Mouse (Mus musculus): ENCODE results near the gene C1galt1. TPM values are rescaled to one million over a fixed set of nuclear protein-coding genes. Genes with fewer than 3 reads are reported as not detected.

C1galt1 gene
- polyA plus RNA-seq (2016; fragmentation: Nextera tagmentation; extraction: Ambion mirVana): 3.3 and 3.7 TPM in 2 replicates

DNA sequence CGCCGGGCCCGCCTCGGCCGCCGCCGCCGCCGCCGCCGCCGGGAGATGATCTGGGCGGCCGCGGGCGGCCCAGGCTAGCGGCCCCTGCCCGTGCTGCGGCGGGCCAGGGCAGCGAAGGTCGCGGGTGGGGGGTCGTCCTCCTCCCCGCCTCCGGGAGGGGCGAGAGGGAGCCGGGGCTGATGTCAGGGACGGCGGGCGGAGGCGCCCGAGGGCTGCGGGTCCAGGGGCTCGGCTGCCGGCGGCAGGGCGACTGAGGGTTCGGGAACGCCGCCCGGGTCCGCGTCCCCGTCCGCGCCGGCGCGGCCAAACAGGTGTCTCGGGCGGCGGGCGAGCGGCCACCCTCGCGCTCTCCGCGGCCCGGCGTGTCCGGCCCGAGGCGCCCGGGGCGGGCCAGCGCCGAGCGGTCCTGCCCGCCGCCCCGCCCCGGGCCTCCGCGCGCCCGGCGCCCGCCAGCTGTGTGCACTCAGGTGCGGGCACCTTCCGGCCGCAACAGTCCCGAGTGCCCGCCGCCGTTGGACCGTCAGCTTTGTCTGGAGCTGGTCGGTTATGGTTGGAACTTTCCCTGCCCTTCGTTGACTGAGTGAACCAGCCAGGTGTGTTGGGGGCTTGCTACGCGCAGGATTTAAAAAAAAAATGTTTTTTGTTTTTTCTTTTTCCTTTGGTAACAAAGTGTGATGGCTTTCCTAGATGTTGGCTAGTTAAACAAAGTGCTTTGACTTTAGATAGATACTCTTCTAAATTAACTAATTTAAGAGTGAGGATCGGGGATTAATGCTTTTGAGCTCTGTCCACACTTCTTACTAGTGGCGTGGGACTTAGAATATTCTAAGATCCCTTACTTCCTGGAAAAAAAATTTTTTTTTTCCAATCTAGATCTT is at the start of gene C1galt1:
TSS of gene C1galt1 (plus strand) at position 41 of the 878 bp plus-strand sequence.
- peak within 1 kb of the TSS; percentile 87 for H3K9ac ChIP-seq
- no peaks in the 10 kb centered on the region for H3K9me3 ChIP-seq
- WGBS: under 1% methylated on average over 61 of the region's 93 CpGs
- peak; percentile 66 for ATAC-seq (ENCODE audit: insufficient number of reproducible peaks, insufficient read depth, low FRiP score, low TSS enrichment)
- H3K36me3 ChIP-seq: no peaks in the 10 kb centered on the region
- peaks cover 12% of the 10 kb centered on the region for H3K4me1 ChIP-seq
- no peaks in the 10 kb centered on the region for H3K27me3 ChIP-seq
- peak within 1 kb of the TSS; percentile 89 for H3K27ac ChIP-seq
- H3K4me2 ChIP-seq (replicated peaks): peak within 1 kb of the TSS; percentile 55
- peak within 1 kb of the TSS; percentile 71 for H3K4me3 ChIP-seq

DNA sequence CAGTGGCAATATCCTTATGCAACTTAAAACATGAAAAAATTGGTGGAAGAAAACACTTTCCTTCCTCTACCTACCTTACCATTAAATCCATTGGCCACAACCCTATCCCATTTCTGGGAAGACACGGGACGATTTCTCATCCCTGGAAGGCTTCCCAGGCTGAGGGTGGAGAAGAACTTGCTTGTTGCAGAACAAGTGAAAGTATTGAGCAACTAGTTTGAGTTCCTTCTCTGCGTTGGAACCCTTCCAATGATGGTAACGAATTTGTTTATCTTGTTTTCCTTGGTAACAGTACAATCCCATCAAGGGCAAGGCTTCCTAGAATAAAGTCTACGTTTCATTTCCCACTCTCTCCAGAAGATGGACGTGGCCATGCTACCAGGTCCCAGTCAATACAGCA is 44.7 kb upstream of the C1galt1 start:
- 79% methylated on average over 6 of the region's 6 CpGs for WGBS
- no peak overlapping the region for H3K9ac ChIP-seq

DNA sequence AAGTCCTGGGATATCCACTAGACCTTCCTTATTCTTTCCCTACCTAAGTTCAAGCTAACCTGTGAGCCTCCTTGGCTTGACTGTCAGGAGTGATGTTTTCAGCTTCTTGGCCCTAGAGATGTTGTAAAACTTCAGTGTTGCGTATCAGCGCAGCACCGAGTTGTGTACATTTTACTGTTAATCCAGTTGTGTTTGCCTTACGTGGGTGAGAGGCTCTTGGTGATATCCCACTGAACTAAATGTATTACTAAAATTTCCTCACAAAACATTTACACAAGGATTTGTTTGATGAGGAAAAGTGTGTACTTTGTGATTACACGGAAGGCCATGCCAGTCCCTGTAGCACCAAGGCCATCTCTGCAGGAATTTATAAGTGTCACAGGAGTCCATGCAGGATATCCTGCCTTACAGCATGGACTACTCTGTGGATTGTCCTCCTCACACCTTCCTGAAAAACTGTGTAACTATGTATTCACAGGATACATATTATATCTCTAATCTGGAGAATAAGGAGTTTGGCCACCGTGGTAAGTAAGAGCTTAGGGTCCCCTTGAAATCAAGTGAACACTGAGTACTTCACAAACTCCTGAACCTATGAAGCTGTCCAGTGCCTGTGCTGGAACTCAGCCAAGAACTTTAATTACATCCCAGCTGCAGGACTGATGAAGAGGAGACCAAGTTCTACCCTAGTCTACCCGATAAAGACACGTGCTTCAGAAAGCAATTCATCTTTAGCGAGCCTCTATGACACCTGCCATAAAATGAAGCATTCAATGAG is 40.7 kb upstream of the C1galt1 start:
- Histone ChIP-seq H3K4me2 (replicated peaks) (no peak overlapping the region), H3K4me1 (no peaks in the 10 kb centered on the region), H3K4me3 (no peak overlapping the region), H3K36me3 (no peaks in the 10 kb centered on the region), H3K9me3 (no peaks in the 10 kb centered on the region), H3K27me3 (no peaks in the 10 kb centered on the region), H3K9ac (no peak overlapping the region), H3K27ac (no peak overlapping the region)
- WGBS: 90% methylated on average over 9 of the region's 9 CpGs
- ATAC-seq (ENCODE audit: insufficient number of reproducible peaks, insufficient read depth, low FRiP score, low TSS enrichment): no peak

More for the DNA sequence above, 44.7 kb upstream of the C1galt1 start:
- no peaks in the 10 kb centered on the region for H3K9me3 ChIP-seq
- H3K4me1 ChIP-seq: no peaks in the 10 kb centered on the region
- no peak overlapping the region for H3K4me3 ChIP-seq
- no peak overlapping the region for H3K27ac ChIP-seq
- no peak overlapping the region for H3K4me2 ChIP-seq (replicated peaks)
- no peaks in the 10 kb centered on the region for H3K27me3 ChIP-seq
- no peak for ATAC-seq (ENCODE audit: insufficient number of reproducible peaks, insufficient read depth, low FRiP score, low TSS enrichment)
- no peaks in the 10 kb centered on the region for H3K36me3 ChIP-seq

DNA sequence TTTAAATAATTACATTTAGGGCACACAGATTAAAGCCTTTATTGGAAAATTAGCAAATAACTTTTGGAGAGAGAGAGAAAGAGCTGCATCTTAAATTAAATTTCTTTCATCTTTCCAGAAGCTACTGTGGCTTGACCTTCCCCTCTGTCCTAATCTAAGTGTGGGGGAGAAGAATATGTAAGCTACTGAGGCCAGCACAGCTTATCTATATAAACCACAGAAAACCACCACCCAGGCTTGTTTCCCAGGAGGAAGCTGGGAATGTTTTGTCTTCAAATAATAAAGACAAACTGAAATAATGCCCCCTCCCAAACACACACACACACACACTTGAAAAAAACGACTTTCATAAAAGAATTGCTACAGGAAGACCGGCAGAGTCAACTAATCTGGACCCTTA is 30.5 kb upstream of the C1galt1 start:
- H3K27me3 ChIP-seq: no peaks in the 10 kb centered on the region
- H3K4me3 ChIP-seq: no peak overlapping the region
- no peak overlapping the region for H3K27ac ChIP-seq
- 51% methylated on average over 2 of the region's 2 CpGs for WGBS
- no peak overlapping the region for H3K9ac ChIP-seq
- H3K36me3 ChIP-seq: no peaks in the 10 kb centered on the region
- no peak overlapping the region for H3K4me2 ChIP-seq (replicated peaks)
- H3K9me3 ChIP-seq: no peaks in the 10 kb centered on the region
- H3K4me1 ChIP-seq: no peaks in the 10 kb centered on the region
- ATAC-seq (ENCODE audit: insufficient number of reproducible peaks, insufficient read depth, low FRiP score, low TSS enrichment): no peak

DNA sequence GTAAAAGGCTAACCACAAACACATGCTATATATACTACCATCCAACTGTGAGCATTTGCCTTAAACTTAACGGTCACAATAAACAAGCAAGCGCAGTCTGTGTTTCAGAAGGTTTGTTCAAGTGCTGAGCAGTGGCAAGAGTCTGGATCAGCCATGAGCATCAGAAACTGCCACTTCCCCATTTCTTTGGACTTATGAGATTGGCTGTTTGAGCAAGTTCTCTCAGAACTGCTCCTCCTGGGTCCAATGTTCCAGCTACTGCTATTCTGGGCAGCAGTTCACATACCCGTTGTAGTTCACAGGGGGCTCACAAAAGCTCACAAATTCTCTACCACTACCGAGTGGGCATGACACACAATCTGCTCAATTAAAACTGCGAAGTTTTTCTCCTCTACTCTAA is 28.4 kb upstream of the C1galt1 start:
- Histone ChIP-seq H3K27ac (no peak overlapping the region), H3K4me2 (replicated peaks) (no peak overlapping the region), H3K9ac (no peak overlapping the region), H3K4me3 (no peak overlapping the region), H3K9me3 (no peaks in the 10 kb centered on the region), H3K4me1 (no peaks in the 10 kb centered on the region), H3K27me3 (no peaks in the 10 kb centered on the region), H3K36me3 (no peaks in the 10 kb centered on the region)
- no peak for ATAC-seq (ENCODE audit: insufficient number of reproducible peaks, insufficient read depth, low FRiP score, low TSS enrichment)
- WGBS: 79% methylated on average over 5 of the region's 5 CpGs

DNA sequence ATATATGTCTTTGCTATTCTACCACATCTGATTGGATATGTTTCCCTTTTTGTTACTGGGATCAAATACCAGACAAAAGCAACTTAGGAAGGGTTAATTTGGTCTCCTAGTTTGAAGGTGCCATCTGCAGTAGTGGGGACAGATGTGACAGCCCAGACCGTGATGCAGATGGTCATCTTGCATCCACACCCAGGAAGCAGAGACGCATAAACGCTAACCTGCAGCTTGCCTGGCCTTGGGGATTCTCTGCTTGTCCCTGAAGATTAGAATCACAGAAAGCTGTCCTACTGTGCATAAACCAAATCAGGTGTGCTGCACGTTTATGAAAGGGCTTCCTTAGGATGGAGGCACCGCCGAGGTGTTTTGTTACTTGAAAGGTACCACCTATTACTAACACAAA is 22.0 kb upstream of the C1galt1 start:
- Histone ChIP-seq H3K4me3 (no peak overlapping the region), H3K9ac (no peak overlapping the region), H3K4me2 (replicated peaks) (no peak overlapping the region), H3K27ac (no peak overlapping the region), H3K4me1 (no peaks in the 10 kb centered on the region), H3K9me3 (no peaks in the 10 kb centered on the region), H3K36me3 (no peaks in the 10 kb centered on the region), H3K27me3 (no peaks in the 10 kb centered on the region)
- no peak for ATAC-seq (ENCODE audit: insufficient number of reproducible peaks, insufficient read depth, low FRiP score, low TSS enrichment)
- 65% methylated on average over 6 of the region's 6 CpGs for WGBS

DNA sequence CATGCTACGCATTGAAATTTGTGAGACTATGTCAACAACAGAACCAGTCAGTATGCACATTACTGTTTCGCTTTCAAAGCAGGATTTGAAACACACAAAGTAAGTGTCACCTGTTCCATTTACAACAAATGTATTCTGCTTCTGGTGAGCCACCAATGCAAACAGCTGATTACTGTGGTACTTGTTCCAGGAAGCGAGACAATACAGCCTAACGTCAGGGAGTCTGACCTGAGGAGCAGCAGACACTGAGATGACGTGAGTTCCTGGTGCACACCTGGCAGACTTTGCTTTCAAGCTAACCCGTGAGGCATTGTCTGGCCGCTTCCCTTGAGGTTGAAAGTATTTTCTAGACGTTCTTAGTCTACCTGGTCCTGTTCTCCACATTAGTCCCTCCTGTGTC is 13.8 kb upstream of the C1galt1 start:
- H3K27me3 ChIP-seq: no peaks in the 10 kb centered on the region
- 74% methylated on average over 8 of the region's 8 CpGs for WGBS
- no peak overlapping the region for H3K27ac ChIP-seq
- no peaks in the 10 kb centered on the region for H3K9me3 ChIP-seq
- no peak overlapping the region for H3K9ac ChIP-seq
- H3K36me3 ChIP-seq: no peaks in the 10 kb centered on the region
- no peak for ATAC-seq (ENCODE audit: insufficient number of reproducible peaks, insufficient read depth, low FRiP score, low TSS enrichment)
- no peak overlapping the region for H3K4me2 ChIP-seq (replicated peaks)
- H3K4me1 ChIP-seq: no peaks in the 10 kb centered on the region
- H3K4me3 ChIP-seq: no peak overlapping the region

DNA sequence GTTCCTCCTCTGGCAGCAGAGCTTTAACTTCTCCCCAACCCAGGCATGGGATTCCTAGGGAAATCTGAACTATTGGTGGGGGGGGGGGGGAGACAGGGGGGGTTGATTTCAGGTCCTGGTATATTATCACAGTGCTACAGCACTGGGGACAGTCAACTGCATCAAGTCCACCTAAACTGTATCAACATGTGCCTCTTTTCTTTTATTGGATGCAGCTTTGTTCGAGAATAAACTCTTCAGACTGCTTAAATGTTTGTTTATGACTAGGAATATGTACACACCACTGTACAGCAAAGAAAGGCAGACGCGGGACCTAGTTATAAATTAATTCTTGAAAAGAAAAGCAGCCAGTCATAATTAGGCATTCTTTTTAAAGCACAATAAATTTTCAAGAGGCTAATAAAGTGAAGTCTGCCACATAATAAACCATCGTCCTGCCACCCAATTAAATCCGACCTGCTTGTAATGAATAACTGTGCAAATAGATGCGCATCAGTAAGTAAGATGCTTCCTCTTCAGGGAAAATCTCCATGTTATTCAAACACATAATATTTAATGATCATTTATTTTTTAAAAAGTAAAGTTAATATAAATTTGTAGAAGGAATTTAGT is 12.0 kb upstream of the C1galt1 start:
- no peaks in the 10 kb centered on the region for H3K27me3 ChIP-seq
- 79% methylated on average over 6 of the region's 6 CpGs for WGBS
- no peaks in the 10 kb centered on the region for H3K4me1 ChIP-seq
- H3K27ac ChIP-seq: no peak overlapping the region
- no peak overlapping the region for H3K4me3 ChIP-seq
- no peak for ATAC-seq (ENCODE audit: insufficient number of reproducible peaks, insufficient read depth, low FRiP score, low TSS enrichment)
- no peaks in the 10 kb centered on the region for H3K36me3 ChIP-seq
- H3K4me2 ChIP-seq (replicated peaks): no peak overlapping the region
- H3K9me3 ChIP-seq: no peaks in the 10 kb centered on the region
- H3K9ac ChIP-seq: no peak overlapping the region

DNA sequence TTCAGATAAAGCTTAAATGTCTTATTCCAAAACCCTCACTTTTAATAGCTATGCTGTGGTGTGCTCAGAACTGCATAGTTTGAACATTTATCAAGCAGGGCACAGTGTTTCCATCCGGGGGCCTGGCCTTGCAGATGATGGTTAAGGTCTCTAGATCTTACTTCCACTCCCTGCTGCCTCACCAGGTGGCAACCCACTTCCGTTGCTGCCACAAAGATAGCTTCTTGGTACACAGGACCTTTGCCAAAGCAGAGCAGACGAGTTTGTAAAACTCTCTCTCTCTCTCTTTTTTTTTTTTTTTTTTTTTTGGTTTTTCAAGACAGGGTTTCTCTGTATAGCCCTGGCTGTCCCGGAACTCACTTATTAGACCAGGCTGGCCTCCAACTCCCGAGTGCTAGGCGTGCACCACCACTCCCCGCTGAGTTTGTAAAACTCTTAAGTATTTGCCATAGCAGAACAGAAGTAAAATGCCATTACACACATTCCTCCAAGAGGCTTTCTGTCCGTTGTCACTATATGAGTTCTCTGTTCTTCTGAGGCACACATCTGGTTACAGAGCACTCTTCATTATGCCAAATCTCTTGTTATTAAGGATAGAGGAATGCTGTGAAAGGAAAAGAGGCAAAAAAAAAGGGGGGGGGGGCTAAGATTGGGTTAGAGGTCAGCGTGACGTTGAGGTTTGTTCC is 773 bp upstream of the C1galt1 start:
- Histone ChIP-seq H3K27me3 (no peaks in the 10 kb centered on the region), H3K4me1 (peaks cover 12% of the 10 kb centered on the region), H3K27ac (0 out of 2 replicates have a peak overlapping the region, but pooled peaks have one; percentile 23), H3K36me3 (no peaks in the 10 kb centered on the region), H3K4me3 (peak overlapping the region; percentile 71), H3K4me2 (replicated peaks) (peak overlapping the region; percentile 55), H3K9me3 (no peaks in the 10 kb centered on the region), H3K9ac (no peak overlapping the region)
- ATAC-seq (ENCODE audit: insufficient number of reproducible peaks, insufficient read depth, low FRiP score, low TSS enrichment): no peak
- WGBS: 68% methylated on average over 10 of the region's 10 CpGs

DNA sequence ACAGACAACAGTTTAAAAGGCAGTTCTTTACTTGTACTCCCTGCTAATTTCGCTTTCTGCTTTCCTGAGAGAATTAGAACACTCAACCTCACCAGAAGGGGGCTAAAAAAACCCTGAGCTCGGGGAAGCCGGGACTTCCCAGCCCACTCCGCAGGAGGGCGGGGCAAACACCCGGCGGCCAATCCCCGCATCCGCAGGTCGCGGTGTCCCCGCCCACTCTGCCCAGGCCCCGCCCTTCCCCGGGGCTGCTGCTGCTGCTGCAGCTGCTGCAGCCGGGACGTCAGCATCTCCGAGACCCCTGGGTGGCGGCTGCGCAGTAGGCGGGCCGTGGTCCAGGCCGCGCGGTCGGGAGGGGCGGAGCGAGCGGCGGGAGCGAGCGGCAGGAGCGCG is 235 bp upstream of the C1galt1 start:
- peak overlapping the region; percentile 87 for H3K9ac ChIP-seq
- peak overlapping the region; percentile 89 for H3K27ac ChIP-seq
- H3K4me2 ChIP-seq (replicated peaks): peak overlapping the region; percentile 55
- peak; percentile 97 for ATAC-seq (ENCODE audit: insufficient number of reproducible peaks, insufficient read depth, low FRiP score, low TSS enrichment)
- H3K36me3 ChIP-seq: no peaks in the 10 kb centered on the region
- H3K9me3 ChIP-seq: no peaks in the 10 kb centered on the region
- peak overlapping the region; percentile 71 for H3K4me3 ChIP-seq
- under 1% methylated on average over 30 of the region's 33 CpGs for WGBS
- H3K4me1 ChIP-seq: peaks cover 12% of the 10 kb centered on the region
- H3K27me3 ChIP-seq: no peaks in the 10 kb centered on the region

DNA sequence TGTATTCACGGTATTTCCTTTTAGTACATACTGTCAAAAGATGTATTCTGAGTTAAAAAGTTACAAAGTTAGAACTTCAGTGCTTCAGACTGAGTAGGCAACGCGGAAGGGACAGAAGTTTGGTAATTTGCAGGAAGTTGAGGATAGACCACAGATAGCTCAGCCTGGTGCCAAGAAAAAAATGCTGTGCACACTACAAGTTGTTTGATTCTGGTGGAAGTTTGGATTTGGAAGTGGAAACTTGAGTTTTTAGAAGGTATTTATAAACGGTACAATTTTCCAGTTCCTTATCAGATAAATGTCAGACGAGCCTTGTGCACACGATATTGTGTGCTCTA is 1.0 kb downstream of the C1galt1 start:
- 15% methylated on average over 6 of the region's 6 CpGs for WGBS
- no peak for ATAC-seq (ENCODE audit: insufficient number of reproducible peaks, insufficient read depth, low FRiP score, low TSS enrichment)

More for the DNA sequence above, 1.0 kb downstream of the C1galt1 start:
- no peak overlapping the region for H3K9ac ChIP-seq
- no peak overlapping the region for H3K27ac ChIP-seq
- H3K9me3 ChIP-seq: no peaks in the 10 kb centered on the region
- no peaks in the 10 kb centered on the region for H3K36me3 ChIP-seq
- H3K4me2 ChIP-seq (replicated peaks): peak overlapping the region; percentile 55
- no peaks in the 10 kb centered on the region for H3K27me3 ChIP-seq
- H3K4me3 ChIP-seq: peak overlapping the region; percentile 71
- peaks cover 12% of the 10 kb centered on the region for H3K4me1 ChIP-seq
